Mouse (Mus musculus) MN1 (cell line): Measurements from ENCODE around the gene Bysl.

ENCODE experiments used
- DNase-seq: peaks from one replicate; pipeline ENCODE4 v3.0.0-alpha.2; 2016; ENCODE audit warnings: low spot score

The Bysl gene

GRCm38 (mm10) chr17:47594183-47594968 is 16.9 kb downstream of the Bysl start:
- peak; percentile 44 for DNase-seq

GRCm38 (mm10) chr17:47593854-47594182 is 17.5 kb downstream of the Bysl start:
- no peak for DNase-seq

- peak; percentile 96 for DNase-seq
These were observed 18.0 kb downstream of the Bysl start for GRCm38 (mm10) chr17:47593215-47593853.

GRCm38 (mm10) chr17:47591073-47591472 is 20.2 kb downstream of the Bysl start:
- no peak for DNase-seq

GRCm38 (mm10) chr17:47588517-47588916 is 22.8 kb downstream of the Bysl start:
- no peak for DNase-seq

- no peak for DNase-seq
These were observed 30.3 kb downstream of the Bysl start for GRCm38 (mm10) chr17:47580962-47581361.

GRCm38 (mm10) chr17:47578655-47579054 is 32.6 kb downstream of the Bysl start:
- no peak for DNase-seq

- no peak for DNase-seq
These were observed 36.5 kb downstream of the Bysl start for GRCm38 (mm10) chr17:47574830-47575229.

GRCm38 (mm10) chr17:47574028-47574427 is 37.3 kb downstream of the Bysl start:
- DNase-seq: no peak

- no peak for DNase-seq
These were observed 38.9 kb downstream of the Bysl start for GRCm38 (mm10) chr17:47572436-47572835.

GRCm38 (mm10) chr17:47571621-47572020 is 39.7 kb downstream of the Bysl start:
- no peak for DNase-seq

GRCm38 (mm10) chr17:47568951-47569527 is 42.3 kb downstream of the Bysl start:
- no peak for DNase-seq

- DNase-seq: no peak
These were observed 42.9 kb downstream of the Bysl start for GRCm38 (mm10) chr17:47568389-47568788.

GRCm38 (mm10) chr17:47567271-47567670 is 44.0 kb downstream of the Bysl start:
- DNase-seq: no peak

GRCm38 (mm10) chr17:47566133-47566532 is 45.2 kb downstream of the Bysl start:
- no peak for DNase-seq

- no peak for DNase-seq
These were observed 46.7 kb downstream of the Bysl start for GRCm38 (mm10) chr17:47564612-47565011.

- DNase-seq: no peak
These were observed 48.4 kb downstream of the Bysl start for GRCm38 (mm10) chr17:47562875-47563274.

GRCm38 (mm10) chr17:47559726-47560125 is 51.6 kb downstream of the Bysl start:
- DNase-seq: peak; percentile 84

- no peak for DNase-seq
These were observed 54.1 kb downstream of the Bysl start for GRCm38 (mm10) chr17:47557179-47557578.

- no peak for DNase-seq
These were observed 56.7 kb downstream of the Bysl start for GRCm38 (mm10) chr17:47554621-47555020.

- DNase-seq: no peak
These were observed 58.3 kb downstream of the Bysl start for GRCm38 (mm10) chr17:47552994-47553393.

- DNase-seq: peak; percentile 40
These were observed 60.2 kb downstream of the Bysl start for GRCm38 (mm10) chr17:47551049-47551448.
